Mouse (Mus musculus): ENCODE measurements around the gene Fbln5. TPM values are rescaled to one million over a fixed set of nuclear protein-coding genes. Genes with fewer than 3 reads are reported as not detected.

Fbln5 gene
- polyA plus RNA-seq (2021; fragmentation: Nextera tagmentation): 5.5 and 9.1 TPM in 2 replicates
- long read RNA-seq, experiment 1, full-length matches to known transcripts: 16 of 18 reads
- long read RNA-seq, experiment 1, partial matches to known transcripts: 1 of 18 reads
- long read RNA-seq, experiment 1, other reads (novel, unspliced or antisense): 1 of 18 reads
- long read RNA-seq, experiment 2, full-length matches to known transcripts: 37 of 46 reads
- long read RNA-seq, experiment 2, partial matches to known transcripts: 2 of 46 reads
- long read RNA-seq, experiment 2, other reads (novel, unspliced or antisense): 7 of 46 reads

GRCm38 (mm10) chr12:101818608-101819370, at the start of gene Fbln5:
TSS of gene Fbln5 (minus strand) at chr12:101819055.

DNA sequence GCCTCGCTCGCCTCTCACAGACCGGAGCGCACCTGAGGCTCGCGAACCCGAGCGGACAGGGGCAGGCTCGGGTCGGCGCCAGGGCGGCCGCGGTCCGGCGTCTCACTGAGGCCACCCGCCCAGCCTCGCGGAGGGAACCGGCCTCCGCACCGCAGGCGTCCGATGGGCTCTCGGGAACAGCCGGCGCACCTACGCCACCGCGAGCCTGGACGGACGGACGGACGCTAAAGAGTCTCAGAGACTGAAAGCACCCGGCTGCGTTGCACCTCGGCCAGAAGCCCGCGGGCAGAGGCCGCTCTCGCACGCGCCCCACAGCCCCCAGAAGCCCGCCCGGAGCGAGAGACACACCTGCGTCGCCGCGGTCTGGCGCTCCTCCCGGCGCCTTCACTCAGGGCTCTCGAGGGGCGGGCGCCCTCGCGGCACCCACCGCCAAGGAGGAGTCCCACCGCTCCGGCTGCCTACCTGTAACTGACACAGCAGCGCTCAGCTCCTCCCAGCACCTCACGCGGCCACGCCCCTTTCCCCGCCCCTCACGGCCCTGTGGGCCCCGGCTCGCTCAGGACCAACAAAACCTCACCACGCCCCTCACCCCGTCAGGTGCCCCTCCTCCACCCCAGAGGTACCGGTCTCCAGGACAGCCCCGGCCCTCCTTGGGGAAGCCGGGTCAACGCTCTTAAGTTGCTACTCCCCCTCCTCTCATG, 100.7 kb downstream of the Fbln5 start, which contains the start of gene Tc2n:
TSS of gene Tc2n (minus strand) at position 470 of the 701 bp plus-strand sequence.

Other genes starting within 250 kb of the Fbln5 start
- 0.04 and 0.84 TPM in 2 replicates for gene Tc2n, start 100.5 kb downstream of the Fbln5 start, polyA plus RNA-seq (2021; fragmentation: Nextera tagmentation)
- 24.5 and 28.7 TPM in 2 replicates for gene Trip11, start 94.2 kb upstream of the Fbln5 start, polyA plus RNA-seq (2021; fragmentation: Nextera tagmentation)
- gene Atxn3, start 139.2 kb upstream of the Fbln5 start, polyA plus RNA-seq (2021; fragmentation: Nextera tagmentation): 6.4 and 7.6 TPM in 2 replicates
- 11.0 and 11.2 TPM in 2 replicates for gene Cpsf2, start 156.9 kb upstream of the Fbln5 start, polyA plus RNA-seq (2021; fragmentation: Nextera tagmentation)

Data from layer of hippocampus, adult 6 months (tissue).